Mouse (Mus musculus): Measurements from ENCODE around the gene Casp8ap2.

Gene Casp8ap2

GRCm38 (mm10) chr4:32615034-32615881 lies at the start of gene Casp8ap2:
Gene Casp8ap2 (plus strand): TSS chr4:32615451.
- CTCF ChIA-PET = interaction anchor here (0.7 kb wide), 1 partner anchor 563 kb away, joined by 3 read pairs; no protein-coding TSS in a partner anchor

GRCm38 (mm10) chr4:32569054-32569453 lies 46.2 kb upstream of the Casp8ap2 start:
- CTCF ChIA-PET = no interaction called here

GRCm38 (mm10) chr4:32569995-32570938 lies 45.0 kb upstream of the Casp8ap2 start:
- CTCF ChIA-PET = interaction anchor here (0.6 kb wide), 1 partner anchor 322 kb away, joined by 3 read pairs; no protein-coding TSS in a partner anchor

DNA sequence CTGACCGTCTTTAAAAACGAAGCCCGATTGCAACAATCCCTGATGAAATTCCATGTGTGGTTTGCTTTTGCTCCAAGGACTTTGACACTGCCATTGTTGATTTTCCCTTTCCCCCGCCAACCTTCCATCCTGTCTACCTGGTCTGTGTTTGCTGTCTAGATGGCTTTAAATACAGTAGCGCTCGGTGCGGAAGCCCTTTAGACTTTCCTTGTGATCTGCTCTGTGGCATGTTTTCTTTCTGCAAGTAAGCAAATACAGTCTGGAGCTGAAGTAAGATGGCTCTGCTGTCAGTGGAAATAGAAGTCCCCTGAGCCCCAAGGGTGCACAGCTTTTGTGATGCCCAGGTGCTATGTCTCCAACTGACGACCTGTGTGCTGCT lies 44.3 kb upstream of the Casp8ap2 start:
- CTCF ChIA-PET = interaction anchor here (0.6 kb wide), 1 partner anchor 323 kb away, joined by 3 read pairs; no protein-coding TSS in a partner anchor

DNA sequence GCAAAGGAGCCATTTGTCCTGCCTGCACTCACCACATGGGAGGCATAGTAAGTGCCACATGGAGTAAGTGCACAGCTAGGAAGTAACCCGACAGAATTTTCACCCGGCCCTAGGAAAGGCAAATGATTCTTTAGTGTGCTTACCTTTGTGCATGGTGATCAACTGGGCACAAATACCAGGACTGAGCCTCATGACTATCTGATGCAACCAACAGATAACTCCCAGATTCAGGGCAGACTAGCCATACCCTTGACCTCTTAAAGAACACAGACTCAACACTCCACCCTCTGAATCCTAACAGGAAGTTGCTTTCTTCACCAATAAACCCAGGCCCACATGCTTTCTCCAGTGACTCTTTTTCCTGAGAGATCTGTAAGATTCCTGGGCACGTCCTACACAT lies 43.8 kb upstream of the Casp8ap2 start:
- CTCF ChIA-PET = no interaction called here

DNA sequence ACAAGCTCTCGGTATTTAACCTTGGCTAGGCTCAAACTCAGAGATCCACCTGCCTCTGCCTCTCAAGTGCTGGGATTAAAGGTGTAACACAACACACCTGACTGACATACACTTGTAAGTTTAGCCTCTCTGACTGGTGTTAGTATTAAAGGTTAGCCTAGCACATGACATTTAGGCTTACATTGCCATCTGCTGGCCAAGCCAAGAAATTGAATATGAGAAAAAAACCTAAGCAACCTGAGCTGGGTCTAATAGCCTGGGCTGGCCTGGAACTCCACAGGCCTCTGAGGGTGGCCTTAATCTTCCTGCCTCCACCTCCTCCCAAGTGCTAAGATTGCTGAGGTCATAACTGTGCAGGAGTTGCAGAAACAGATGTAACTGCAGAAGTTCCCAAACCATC lies 43.1 kb upstream of the Casp8ap2 start:
- CTCF ChIA-PET = interaction anchor here (0.6 to 1.8 kb wide), 2 partner anchors 8 to 21 kb away, joined by 4 to 5 read pairs; no protein-coding TSS in a partner anchor

DNA sequence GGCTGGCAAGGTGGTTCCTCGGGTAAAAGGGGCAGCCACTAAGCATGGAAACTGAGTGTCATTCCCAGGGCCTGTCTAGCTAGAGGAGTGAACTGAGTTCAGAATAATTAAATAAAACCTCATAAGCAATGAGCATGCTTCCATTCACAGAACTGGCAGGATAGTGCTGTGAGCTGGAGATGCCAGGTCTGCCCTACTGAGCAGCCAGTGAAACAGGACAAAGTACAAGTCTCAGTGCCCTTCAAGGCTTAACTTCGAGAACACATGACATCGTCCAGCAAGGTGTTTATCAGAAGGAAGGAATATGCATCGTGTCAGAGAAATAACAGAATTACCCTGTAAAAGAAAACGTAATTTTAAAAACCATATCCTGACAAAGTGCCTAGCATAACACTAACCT lies 41.7 kb upstream of the Casp8ap2 start:
- CTCF ChIA-PET = interaction anchor here (0.7 to 1.8 kb wide), 4 partner anchors 10 to 517 kb away, joined by 3 to 5 read pairs (median 4); no protein-coding TSS in a partner anchor

GRCm38 (mm10) chr4:32574604-32575003 lies 40.6 kb upstream of the Casp8ap2 start:
- CTCF ChIA-PET = no interaction called here

- CTCF ChIA-PET = no interaction called here
These were observed 40.1 kb upstream of the Casp8ap2 start for GRCm38 (mm10) chr4:32575165-32575564.

DNA sequence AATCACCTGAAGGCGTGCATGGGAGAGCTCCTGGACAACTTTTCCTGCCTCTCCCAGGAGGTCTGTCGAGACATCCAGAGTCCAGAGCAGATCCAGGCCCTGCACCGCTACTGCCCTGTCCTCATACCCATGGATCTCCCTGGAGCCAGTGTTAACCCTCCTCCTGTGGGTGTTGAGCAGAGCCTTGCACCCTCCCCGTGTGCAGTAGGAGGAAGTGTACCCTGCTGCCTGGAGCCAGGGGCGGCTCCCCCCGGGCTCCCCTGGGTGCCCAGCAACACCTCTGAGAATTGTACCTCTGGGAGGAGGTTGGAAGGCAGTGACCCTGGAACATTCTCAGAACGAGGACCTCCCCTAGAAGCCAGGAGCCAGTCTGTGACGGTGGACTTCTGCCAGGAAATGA lies 35.4 kb upstream of the Casp8ap2 start:
- CTCF ChIA-PET = interaction anchor here (0.6 kb wide), 1 partner anchor 328 kb away, joined by 5 read pairs; no protein-coding TSS in a partner anchor

GRCm38 (mm10) chr4:32584181-32584580 lies 31.1 kb upstream of the Casp8ap2 start:
- CTCF ChIA-PET = no interaction called here

- CTCF ChIA-PET = interaction anchor here (0.6 to 1.1 kb wide), 7 partner anchors 31 to 705 kb away, joined by 3 to 10 read pairs (median 6); no protein-coding TSS in a partner anchor
These were observed 28.7 kb upstream of the Casp8ap2 start for GRCm38 (mm10) chr4:32586596-32586995.

GRCm38 (mm10) chr4:32587543-32587942 lies 27.7 kb upstream of the Casp8ap2 start:
- CTCF ChIA-PET = interaction anchor here (1.1 kb wide), 1 partner anchor 30 kb away, joined by 7 read pairs; no protein-coding TSS in a partner anchor

- CTCF ChIA-PET = interaction anchor here (0.5 kb wide), 1 partner anchor 14 kb away, joined by 3 read pairs; no protein-coding TSS in a partner anchor
These were observed 27.0 kb upstream of the Casp8ap2 start for GRCm38 (mm10) chr4:32588237-32588636.

DNA sequence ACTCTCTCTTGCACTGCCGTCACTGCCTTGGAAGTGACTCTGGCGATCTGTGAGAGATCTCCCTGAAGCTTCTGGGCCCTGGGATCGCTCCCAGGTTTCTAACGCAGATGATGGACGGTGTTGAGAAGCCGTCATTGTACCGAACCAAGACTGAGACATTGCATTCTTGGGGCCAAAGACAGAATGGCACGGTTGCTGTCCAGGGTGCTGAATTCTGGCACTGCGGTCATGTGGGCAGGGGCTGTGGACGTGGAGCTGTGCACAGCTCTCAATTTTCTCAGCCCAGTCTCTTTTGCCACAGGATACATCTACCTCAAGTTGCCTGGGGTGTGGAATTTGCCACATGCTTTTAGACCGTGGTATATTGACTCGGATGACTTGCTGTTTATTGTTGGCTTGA lies 14.1 kb upstream of the Casp8ap2 start:
- CTCF ChIA-PET = no interaction called here

DNA sequence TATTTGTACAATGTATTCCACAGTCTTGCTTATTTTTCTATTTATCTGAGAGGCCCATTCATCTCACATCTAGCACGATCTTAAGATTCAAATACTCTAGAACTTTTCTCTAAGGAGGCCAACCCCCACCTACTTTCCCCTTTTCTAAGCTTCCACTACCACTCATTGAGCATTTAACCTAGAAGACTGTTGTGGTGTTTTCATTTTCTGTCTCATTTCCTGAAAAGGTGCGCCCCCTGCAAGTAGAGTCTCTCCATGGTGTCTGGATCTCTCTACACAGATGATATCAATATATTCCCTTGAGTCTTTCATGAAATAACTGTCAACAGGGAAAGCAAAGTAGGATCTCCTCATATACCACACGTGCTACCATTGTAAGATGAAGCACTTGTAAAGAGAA lies 12.6 kb upstream of the Casp8ap2 start, which contains the start of gene Gja10:
Gene Gja10, minus strand, starts transcription at position 101 of the 400 bp plus-strand sequence.
- CTCF ChIA-PET = no interaction called here

GRCm38 (mm10) chr4:32621637-32622036 lies 6.4 kb downstream of the Casp8ap2 start:
- CTCF ChIA-PET = interaction anchor here (0.7 kb wide), 1 partner anchor 81 kb away, joined by 3 read pairs; no protein-coding TSS in a partner anchor

- CTCF ChIA-PET = no interaction called here
These were observed 36.4 kb downstream of the Casp8ap2 start for GRCm38 (mm10) chr4:32651669-32652068.

- CTCF ChIA-PET = interaction anchor here (0.6 kb wide), 2 partner anchors 70 to 115 kb away, joined by 9 to 10 read pairs; no protein-coding TSS in a partner anchor
These were observed 41.1 kb downstream of the Casp8ap2 start for GRCm38 (mm10) chr4:32656146-32656904.

GRCm38 (mm10) chr4:32656918-32657662 lies 41.8 kb downstream of the Casp8ap2 start, which contains the start of gene Mdn1:
Gene Mdn1 (plus strand): TSS chr4:32657119.
- CTCF ChIA-PET = interaction anchor here (0.6 kb wide), 1 partner anchor 116 kb away, joined by 9 read pairs; no protein-coding TSS in a partner anchor
